Mouse (Mus musculus): Measurements from ENCODE around the gene Osmr. TPM values are rescaled to one million over a fixed set of nuclear protein-coding genes. Genes with fewer than 3 reads are reported as not detected.

Osmr gene
- polyA plus RNA-seq (2017; shearing (Covaris generic)): 1 to 10 TPM in 1 of 2 experiments, under 1 TPM in 1; 0.66 to 3.2 TPM

GRCm38 (mm10) chr15:6874601-6875019 lies at the start of gene Osmr:
Osmr (minus strand) TSS chr15:6874969.

Other genes with a start within 250 kb of the Osmr start
- gene Rictor, start 166.6 kb downstream of the Osmr start, polyA plus RNA-seq (2017; shearing (Covaris generic)): 10 to 100 TPM; 62.7 to 79.1 TPM
- gene Lifr, start 215.6 kb upstream of the Osmr start, polyA plus RNA-seq (2017; shearing (Covaris generic)): under 1 TPM; 0.66 to 0.90 TPM

All from inflammation-experienced regulatory T-cells (primary cell).